Mouse (Mus musculus): ENCODE data around the gene Ltb. TPM values are rescaled to one million over a fixed set of nuclear protein-coding genes. Genes with fewer than 3 reads are reported as not detected.
A peak's percentile ranks its signal among the peaks of the same experiment; 100 is the strongest.

Gene Ltb
- total RNA-seq (2021), result 1 to 10 TPM in 1 of 2 experiments, under 1 TPM in 1; 0.77 to 1.4 TPM

DNA sequence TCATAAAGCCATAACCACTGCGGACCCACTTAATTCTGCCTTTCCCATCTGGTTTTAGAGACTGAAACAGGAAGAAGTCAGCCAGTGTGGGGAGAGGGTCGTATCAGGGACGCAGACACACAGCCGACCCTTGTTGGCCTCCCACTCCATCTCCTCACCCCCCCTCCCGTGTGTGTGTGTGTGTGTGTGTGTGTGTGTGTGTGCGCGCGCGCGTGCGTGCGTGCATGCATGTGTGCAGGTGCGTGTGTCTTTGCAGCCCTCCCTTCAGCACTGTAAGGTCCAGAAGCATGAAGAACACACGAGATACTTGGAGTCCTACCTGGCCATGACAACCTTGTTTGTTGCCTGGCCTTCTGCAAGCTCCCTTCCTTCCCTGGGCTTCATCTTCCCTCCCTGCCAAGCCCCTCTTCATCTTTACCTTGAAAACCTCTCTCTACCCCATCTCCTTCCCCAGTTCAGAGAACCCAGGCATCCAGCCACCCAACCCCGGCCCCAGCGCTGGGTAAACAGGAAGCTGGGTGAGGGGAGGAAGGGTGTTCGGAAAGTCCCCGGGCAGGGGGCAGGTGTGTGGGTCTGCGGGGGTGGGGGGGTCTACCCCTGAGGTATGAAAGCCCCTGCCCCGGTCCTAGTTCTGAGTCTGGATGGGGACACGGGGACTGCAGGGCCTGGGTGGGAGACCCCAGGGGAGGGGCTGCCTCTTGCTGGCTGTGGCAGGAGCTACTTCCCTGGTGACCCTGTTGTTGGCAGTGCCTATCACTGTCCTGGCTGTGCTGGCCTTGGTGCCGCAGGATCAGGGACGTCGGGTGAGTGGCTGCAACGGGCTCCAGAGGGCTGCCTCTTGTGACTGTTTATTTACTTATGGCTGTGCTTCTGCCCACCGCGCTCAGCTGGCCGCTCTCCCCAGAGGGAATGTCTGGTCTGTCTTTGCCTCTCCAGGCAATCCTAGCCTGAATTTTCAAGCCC, at the start of gene Ltb:
Ltb (plus strand) TSS at position 559 of the 963 bp plus-strand sequence.
- intact Hi-C loops (cut with DNase I), result no loop called here

DNA sequence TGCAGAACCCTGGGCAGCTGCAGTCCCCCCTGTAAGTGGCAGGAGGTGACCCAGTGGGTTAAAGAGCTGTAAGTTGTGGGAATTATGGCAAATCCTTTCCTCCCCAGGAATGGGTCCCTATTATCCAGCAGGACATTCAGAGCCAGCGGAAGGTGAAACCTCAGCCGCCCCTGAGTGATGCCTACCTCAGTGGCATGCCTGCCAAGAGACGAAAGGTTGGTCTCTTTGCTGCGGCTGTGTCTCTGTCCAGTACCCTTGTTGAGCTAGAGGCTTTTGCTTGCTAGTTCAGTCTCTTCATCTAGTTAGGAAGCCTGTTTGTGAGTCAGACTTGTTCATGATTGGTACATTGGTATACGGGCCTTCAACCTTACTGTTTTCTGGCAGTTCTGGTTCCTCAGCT, 48.1 kb upstream of the Ltb start:
- intact Hi-C loops (cut with DNase I), result no loop called here
- DNase-seq (ENCODE audit: extremely low spot score in 1 of 2, low spot score in 2 of 2), result no peak

More for the DNA sequence above, at the start of gene Ltb:
- DNase-seq (ENCODE audit: extremely low spot score in 1 of 2, low spot score in 2 of 2), result no peak

DNA sequence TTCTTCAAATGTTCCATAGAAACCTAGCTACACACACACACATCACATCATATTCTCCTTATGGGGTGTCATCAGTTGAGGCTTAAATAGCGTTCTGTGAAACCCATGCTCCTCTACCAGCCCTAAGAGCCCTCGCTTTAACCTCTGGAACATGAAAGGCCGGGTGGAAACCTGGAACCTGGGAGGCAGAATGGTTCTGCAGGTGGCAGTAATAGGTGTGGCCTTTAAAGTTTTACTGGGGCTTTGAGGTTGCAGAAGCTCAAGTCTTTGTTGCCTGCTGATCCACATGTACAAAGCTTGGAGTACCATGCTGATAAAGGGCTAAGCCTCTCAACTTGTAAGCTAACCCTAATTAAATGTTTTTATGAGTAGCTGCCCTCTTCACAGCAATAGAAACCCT, 46.9 kb upstream of the Ltb start:
- intact Hi-C loops (cut with DNase I), result no loop called here
- DNase-seq (ENCODE audit: extremely low spot score in 1 of 2, low spot score in 2 of 2), result no peak

DNA sequence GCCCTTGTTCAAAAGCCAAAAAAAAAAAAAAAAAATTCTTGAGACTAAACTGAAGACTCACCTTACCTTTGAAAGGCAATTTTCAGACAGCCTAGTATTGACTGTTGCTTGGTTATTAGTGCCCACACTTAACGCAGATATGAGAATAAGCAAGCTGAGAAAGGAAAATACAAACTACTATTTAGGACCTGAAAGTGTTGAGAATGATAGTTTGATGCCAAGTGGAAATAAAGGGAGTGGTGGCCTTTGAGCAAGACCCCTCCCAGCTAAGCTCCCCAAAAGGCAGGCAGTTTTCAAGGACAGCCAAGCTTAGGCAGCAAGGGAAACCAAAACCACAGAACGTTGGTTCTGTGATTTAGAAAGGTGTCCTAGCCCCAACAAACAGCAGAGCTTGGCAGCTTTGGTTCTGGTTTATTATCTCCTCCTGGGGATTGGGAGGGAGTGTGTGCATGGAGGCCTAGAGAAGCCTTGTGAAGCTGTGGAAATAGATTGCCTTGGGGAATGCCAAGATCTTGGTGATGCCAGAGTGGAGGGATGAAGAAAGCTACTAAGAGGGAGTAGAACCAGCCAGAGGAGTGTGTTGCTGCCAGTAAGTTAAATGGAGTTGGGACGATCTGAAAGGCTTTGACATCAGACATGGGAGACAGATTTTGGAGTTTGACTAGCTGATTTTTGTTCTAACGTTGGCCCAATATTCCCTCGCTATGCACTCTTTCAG, 46.2 kb upstream of the Ltb start:
- no peak for DNase-seq (ENCODE audit: extremely low spot score in 1 of 2, low spot score in 2 of 2)
- intact Hi-C loops (cut with DNase I), result no loop called here

DNA sequence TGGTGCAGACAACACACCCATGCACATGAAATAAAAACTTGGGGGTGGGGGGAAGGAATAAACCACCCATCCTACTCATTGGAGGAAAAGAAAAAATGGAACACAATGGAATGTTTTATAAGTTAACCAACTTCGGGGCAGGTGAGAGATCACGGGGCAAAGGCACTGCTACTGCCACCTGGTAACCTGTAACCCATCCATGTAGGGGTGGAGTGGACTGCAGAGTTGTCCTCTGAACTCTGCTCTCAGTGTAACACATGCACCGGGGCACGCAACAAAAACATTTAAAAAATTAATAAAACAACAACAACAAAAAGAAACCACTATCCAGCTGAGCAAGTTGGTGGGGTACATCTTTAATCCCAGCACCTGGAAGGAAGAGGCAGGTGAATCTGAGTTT, 42.1 kb upstream of the Ltb start:
- intact Hi-C loops (cut with DNase I), result no loop called here

DNA sequence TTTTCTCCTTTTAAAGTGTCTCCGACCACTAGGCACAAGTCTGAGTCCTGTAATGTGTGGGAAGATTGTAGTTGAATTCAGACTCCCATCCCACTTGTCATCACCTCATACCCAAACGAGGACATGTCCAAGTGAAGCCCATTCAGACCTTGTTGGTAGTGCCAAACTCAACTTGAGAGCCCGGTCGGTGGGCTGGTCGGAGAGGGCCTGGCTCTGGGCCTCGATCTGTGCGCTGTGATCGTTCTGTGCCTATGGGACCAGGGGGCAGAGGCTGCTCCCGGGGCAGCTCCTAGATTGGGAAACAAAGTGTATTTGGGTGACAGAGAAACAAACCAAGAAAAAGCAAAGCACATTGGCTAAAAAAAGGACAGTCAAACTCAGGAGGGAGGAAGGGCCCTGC, 41.2 kb upstream of the Ltb start:
- intact Hi-C loops (cut with DNase I), result no loop called here
- no peak for DNase-seq (ENCODE audit: extremely low spot score in 1 of 2, low spot score in 2 of 2)

More for the DNA sequence above, 42.1 kb upstream of the Ltb start:
- no peak for DNase-seq (ENCODE audit: extremely low spot score in 1 of 2, low spot score in 2 of 2)

DNA sequence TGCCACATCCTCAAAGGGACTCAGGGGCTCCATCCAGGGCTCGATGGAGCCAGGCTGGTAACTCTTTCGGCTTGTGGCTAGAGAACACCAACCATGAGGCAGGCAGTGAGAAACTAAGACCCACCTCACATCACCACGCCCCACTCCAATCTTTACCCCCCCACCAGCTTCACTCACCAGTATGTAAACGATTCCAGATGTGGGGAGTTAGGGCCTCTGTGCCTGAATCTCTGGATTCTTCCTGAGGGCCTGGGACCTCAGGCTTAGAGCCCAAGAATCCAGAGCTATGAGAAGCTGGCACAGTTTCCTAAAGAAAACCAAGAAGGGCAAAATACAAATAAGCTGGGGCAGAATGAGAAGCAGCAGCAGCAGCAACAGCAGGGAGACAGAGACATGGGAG, 40.3 kb upstream of the Ltb start:
- no peak for DNase-seq (ENCODE audit: extremely low spot score in 1 of 2, low spot score in 2 of 2)
- intact Hi-C loops (cut with DNase I), result no loop called here

DNA sequence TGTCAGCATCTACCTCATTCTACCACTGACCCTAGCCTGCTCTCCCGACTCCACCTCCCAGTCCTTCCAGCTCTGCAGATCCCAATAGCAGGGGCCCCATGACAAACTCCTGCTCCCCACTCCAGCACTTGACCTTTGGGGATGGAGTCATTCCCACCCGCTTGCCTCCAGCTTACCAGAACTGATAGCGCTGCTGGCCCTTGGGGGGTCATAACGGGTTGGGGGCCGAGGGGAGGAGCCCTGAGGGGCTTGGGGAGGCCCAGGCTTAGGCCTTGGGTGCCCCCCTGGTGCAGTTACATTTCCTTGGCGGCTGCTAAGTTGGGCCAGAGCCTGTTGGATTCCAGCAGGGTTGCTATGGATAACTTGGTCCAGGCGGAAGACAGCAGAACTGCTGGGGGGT, 39.6 kb upstream of the Ltb start:
- no peak for DNase-seq (ENCODE audit: extremely low spot score in 1 of 2, low spot score in 2 of 2)
- intact Hi-C loops (cut with DNase I), result no loop called here

DNA sequence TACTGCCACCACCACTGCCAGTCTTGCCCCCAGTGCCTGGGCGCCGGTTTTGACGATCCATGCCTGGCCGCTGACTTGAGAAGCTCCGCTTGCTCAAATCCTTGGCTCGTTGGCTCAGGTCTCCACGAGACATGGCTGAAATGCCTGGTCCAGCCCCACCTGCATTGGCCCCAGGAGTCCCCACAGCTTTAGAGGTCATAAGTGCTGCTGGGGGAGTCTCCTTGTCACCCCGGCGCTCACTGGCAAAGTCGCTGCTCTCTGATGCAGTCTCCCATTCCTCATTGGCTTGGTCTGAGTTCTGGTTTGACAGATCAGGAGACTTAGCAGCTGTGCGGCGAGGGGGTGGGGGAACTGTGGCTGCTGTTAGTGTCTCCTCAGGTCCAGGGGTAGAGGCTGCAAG, 38.8 kb upstream of the Ltb start:
- intact Hi-C loops (cut with DNase I), result no loop called here

DNA sequence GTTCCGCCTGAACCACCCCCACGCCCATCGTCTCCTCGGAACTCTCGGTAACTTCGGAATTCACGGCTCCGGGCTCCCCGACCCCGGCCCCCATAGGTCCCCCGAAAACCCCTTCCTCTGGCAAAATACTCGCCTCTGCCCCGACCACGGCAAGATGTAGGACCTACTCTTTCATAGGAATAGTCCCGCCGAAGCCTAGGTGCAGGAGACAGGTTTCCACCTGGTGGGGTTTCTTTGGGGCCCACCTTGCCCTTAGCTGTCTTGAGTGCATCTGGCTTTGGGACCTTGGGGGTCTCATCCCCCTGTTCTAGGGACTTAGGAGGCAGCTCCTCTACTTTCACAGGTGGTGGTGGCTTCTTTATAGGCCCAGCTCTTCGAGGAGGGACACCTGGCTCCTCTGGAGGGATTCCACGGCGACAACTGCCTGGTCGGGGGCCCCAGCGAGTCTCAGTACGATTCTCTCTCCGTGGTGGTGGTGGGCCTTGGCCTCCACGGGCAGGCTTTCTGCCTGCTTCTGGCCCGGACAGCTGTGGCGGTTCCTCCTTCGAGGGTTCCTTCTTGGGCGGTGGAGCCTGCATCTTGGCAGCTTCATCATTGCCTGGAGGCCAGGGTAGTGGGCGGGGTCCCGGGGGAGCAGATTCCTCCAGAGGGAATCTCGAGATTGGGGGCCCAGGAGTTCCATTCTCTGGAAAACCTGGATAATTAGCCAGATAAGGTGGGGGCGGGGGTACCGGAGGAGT, 37.6 kb upstream of the Ltb start:
- intact Hi-C loops (cut with DNase I), result no loop called here
- no peak for DNase-seq (ENCODE audit: extremely low spot score in 1 of 2, low spot score in 2 of 2)

More for the DNA sequence above, 38.8 kb upstream of the Ltb start:
- DNase-seq (ENCODE audit: extremely low spot score in 1 of 2, low spot score in 2 of 2), result no peak

DNA sequence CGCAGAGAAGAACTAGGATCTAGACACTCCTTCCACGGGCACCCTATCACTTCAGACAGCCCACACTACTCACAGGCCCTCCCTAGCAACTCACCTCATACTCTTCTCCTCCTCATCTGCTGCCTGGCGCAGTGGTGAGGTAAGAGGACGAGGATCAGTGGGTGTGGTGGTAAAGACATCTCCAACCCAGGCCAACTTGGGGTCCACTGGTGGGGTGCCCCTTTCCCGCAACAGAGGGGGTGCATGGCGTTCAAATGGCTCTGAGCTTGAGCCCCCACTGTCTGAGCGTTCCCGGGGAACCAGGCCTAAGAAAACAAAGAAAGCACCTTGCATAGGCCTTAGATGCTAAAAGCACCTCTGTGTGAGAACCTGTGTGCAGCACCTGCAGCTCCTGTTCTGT, 37.0 kb upstream of the Ltb start:
- intact Hi-C loops (cut with DNase I), result no loop called here
- no peak for DNase-seq (ENCODE audit: extremely low spot score in 1 of 2, low spot score in 2 of 2)

DNA sequence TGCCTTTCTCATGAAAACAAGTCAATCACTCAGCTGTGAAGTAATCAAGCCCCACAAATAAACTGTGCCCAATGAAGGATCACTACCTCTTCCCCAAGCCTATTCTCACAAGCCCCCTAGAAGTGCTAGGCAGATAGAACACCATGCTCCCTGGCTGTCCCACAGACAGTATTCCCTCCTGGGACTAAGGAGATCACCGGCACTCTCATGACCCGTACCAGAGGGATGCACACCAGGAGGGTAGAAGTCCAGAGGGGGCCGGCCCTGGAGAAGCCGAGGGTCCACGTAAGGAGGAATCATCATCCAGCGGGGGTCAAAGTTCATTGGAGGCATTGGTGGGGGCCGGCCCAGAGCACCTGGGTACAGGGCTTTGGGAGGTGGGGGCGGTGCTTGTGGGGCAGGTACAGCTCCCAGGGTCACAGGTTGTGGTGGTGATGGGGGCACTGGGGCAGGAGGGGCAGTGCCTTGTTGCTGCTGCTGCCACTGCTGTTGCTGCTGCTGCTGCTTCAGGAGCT, 36.5 kb upstream of the Ltb start:
- DNase-seq (ENCODE audit: extremely low spot score in 1 of 2, low spot score in 2 of 2), result no peak
- intact Hi-C loops (cut with DNase I), result loop anchor here (2.0 kb wide), 1 partner anchor 15 kb away; no protein-coding TSS in a partner anchor

DNA sequence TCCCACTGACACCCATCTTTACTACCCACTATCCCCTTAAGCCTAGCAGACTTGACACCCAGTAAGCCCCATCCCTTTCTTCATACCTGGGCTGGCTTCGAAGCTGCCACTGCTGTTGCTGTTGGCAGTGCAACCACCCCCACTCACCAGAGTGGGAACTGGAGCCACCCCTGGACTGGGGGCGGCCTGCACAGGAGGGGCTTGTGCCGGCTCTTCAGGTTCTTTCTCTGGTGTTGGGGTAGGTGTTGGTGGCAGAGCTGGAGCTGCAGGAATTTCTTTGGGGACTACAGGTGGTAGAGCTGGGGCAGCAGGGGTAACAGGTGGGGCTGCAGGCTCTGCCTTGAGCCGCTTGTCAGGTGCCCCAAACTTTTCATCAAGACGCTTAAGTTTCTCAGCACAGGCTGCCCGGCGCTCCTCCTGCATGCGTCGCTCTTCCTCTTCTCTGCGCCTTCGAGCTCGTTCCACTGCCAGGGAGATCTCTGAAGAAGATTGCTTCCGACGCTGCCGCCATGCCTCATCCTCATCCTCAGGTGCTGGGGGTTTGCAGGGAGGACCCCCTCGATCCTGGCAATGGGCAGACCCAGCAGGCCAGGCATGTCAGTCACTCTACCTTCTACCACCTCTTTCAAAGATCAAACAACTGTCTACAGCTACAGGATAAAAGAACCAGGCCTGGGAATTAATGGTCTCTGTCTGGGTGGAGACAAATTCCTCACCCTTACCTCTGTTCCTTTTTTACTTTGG, 35.2 kb upstream of the Ltb start:
- intact Hi-C loops (cut with DNase I), result loop anchor here (2.0 kb wide), 1 partner anchor 16 kb away; no protein-coding TSS in a partner anchor
- no peak for DNase-seq (ENCODE audit: extremely low spot score in 1 of 2, low spot score in 2 of 2)

DNA sequence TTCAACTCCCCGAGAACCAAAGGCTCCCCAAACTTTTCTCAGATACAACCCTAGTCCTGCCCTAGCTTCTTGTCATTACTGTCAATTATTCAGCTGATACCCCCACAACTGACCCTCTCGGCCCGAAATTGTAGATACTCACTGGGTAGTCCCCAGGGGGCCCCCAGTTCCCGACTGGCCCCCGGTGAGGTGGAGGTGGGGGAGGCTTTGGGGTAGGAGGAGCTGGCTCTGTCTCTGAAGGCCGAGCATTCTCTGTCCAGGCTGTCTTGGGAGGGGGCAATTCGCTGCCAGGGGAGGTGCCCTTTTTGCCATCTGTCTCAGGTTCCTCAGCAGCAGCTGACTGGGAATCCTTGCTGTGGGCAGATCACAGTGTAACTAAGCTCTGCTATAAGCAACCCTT, 34.6 kb upstream of the Ltb start:
- no peak for DNase-seq (ENCODE audit: extremely low spot score in 1 of 2, low spot score in 2 of 2)
- intact Hi-C loops (cut with DNase I), result loop anchor here (2.0 kb wide), 1 partner anchor 17 kb away; no protein-coding TSS in a partner anchor

DNA sequence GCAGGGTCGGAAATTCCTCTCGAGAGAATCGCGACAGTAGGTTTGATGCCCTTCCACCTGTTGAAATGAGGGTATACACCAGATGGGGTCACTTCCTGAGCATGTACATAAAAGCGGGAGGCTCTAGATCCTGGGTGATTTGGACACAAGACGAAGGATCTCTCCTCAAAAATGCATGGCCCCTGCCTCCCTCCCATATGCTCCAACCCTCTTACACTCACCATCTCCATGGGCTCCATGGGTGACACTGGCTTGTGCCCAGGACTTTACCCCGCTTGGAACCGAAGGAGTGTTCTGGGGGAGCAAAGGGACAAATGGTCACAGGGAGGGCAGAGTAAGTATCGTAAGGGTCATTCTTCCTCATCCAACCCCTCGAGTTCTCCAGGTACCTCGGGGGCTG, 32.8 kb upstream of the Ltb start:
- intact Hi-C loops (cut with DNase I), result no loop called here
- DNase-seq (ENCODE audit: extremely low spot score in 1 of 2, low spot score in 2 of 2), result peak in 1 of 2 experiments; percentile 22

DNA sequence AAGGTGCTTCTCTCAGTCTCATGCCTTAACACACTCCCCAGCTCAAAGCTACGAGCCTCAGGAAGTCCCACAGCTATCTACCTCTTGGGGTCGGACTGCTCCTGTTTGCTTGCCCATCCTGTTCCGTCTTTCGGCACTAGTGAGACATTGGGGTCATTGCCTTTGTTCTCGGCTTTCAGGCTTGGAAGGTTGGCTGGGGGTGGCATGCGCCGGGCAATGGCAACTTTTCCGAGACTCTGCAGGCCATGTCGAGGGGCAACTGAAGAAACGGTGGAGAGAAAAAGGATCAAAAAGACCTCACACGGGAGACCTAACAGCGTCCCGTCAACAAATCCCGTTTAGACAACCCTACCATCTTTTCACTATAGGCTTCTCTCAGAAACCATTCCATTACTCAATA, 32.1 kb upstream of the Ltb start:
- intact Hi-C loops (cut with DNase I), result no loop called here
- no peak for DNase-seq (ENCODE audit: extremely low spot score in 1 of 2, low spot score in 2 of 2)

DNA sequence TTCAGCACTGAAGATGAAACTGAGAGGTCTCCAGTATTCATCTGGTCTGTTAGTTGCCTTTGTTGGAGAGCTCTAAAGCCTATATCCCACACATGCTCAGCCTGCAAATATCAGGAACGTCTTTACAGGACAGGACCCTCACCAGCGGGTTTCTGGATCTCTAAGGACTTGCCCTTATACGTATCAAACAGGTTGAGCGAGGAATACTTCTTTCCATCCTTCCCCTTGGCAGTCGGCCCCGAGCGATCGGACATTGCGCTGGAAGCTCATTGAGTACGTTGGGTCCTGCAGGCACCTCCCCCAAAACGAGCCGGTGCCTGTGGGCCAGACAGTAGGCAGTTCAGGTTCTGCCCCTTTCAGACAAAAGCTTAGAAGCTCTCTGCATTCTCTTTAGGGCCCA, 31.5 kb upstream of the Ltb start:
- no peak for DNase-seq (ENCODE audit: extremely low spot score in 1 of 2, low spot score in 2 of 2)
- intact Hi-C loops (cut with DNase I), result no loop called here

DNA sequence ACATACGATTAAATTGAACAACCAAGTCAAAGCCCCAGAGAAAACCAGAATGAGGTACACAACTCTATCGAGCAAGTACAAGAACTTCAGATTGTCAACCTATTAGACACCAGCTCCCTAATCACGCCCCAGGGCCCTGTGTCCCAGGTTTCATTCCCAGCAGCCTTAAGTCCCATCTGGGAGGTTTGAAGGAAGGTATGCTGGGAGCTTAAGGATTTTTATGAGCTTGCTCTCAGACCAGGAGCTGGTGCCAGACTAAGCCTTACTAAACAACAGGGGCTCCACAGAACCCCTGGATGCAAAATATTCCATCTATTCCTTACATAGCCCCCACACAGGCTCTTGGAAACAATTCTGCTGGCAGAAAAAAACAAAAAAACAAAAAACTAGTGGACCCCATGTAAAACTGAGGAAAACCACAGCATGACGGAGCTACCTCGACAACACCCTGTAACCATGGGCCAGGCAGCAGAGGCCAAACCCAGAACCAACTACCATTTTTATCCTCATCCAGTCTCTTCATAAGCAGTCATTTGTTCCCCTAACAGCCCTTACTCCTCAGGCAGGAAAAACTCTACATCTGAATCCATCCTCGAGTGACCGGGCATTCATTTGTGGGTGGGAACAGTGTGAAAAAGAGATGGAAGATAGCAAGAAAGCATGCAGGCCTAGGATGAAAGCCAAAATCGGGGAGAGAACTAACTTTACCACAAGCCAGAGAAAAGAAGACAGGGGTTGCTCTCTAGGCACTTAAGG, 30.7 kb upstream of the Ltb start:
- intact Hi-C loops (cut with DNase I), result no loop called here
- DNase-seq (ENCODE audit: extremely low spot score in 1 of 2, low spot score in 2 of 2), result no peak

Data from left cerebral cortex, postnatal 10 days (tissue).